Mouse (Mus musculus) urinary bladder, adult 2 months (tissue): ENCODE data around the gene Gpr39. TPM values are rescaled to one million over a fixed set of nuclear protein-coding genes. Genes with fewer than 3 reads are reported as not detected.
A peak's percentile ranks its signal among the peaks of the same experiment; 100 is the strongest.
"Not testable (repeated sequence)": the region's sequence is repeated elsewhere in the genome, so short reads cannot be mapped to it uniquely, and the experiment has no call there.

Experiments used
- DNase-seq: peaks from one replicate; pipeline ENCODE4 v3.0.0; 2022; ENCODE audit warnings: low spot score
- polyA plus RNA-seq: library from polyadenylated mRNA; depleted of rRNA; stranded (reverse); fragments of >200 nt; gene quantifications from 2 replicates; pipeline ENCODE4 v1.2.3, GENCODE M21; 2012; rRNA removed

Gpr39 gene
- polyA plus RNA-seq = 28.4 and 35.9 TPM in 2 replicates

DNA sequence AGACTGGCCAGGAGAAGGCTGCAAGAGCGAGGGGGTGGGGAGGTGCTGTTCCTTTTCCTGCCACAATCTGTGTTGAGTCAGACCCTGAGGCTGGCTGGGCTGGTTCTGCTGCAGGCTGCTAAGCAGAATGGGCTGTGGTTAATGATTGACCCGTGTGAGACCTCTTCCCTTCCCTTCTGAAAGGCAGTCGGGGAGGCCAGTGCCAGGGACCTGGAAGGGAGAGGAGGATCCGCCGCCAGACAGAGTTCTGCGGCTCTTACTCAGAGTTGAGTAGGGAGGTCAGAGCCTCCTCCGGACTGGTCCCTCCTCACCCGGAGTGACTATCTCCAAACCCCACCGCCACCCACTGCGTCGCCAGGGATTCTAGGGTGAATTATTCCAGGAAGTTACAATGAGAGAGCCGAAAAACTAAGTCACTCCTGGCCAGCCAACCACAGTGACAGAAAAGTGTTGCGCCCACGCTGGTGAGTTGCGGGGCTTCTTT lies at the start of gene Gpr39:
Gpr39 (plus strand) TSS at position 206 of the 484 bp plus-strand sequence.
- peak; percentile 64 for DNase-seq

DNA sequence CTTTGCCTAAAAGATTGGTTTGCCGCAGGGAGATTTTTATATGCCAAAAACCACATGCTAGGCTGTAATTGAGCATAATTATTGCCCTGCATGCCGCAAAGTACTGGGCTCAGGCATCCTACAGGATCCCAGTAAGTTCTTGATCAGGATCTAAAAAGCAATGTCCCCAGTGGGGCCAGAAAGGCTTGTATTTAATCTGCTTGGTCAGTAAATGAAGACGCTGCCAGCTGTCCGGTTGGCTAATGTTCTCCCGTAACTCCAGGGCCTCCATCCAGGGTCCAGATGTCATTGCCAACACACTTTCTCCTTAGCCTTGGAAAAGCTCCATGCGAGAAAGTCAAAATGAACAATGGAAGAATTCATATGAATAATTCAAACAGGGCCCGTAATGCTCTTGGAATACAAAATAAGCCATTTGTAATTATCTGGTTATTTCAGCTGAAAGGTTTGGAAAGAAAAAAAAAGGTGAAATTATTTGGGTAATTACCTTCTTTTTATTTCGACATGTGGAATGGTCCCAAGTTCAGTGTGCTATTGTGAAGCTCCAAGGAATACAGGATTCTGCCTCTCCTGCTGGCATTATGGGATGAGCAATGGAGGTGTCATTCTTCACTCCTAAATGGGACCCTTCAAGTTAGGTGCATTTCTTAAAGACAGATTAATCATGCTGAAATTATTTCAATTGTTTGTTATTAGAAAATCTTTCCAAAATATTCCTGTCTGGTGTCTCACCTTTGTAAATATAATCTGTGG lies 37.1 kb upstream of the Gpr39 start:
- no peak for DNase-seq

DNA sequence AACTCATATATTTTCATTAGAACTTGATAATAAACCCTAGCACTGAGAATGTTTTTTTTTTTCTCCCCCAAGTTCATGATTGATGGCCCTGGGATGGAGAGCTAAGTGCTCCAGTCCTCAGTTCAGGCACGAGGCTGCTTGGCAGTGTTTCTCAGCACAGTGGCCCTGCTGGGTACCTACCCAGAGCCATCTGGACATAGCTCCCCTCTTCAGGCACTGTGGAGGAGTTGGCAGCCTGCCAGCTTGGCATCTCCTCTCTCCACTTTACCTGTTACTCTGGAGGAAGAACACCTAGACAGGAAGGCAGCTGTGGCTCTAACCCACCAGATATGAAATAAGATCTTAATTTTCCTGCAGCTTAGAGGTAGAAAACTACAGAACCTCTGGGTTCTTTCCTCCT lies 33.2 kb upstream of the Gpr39 start:
- no peak for DNase-seq

DNA sequence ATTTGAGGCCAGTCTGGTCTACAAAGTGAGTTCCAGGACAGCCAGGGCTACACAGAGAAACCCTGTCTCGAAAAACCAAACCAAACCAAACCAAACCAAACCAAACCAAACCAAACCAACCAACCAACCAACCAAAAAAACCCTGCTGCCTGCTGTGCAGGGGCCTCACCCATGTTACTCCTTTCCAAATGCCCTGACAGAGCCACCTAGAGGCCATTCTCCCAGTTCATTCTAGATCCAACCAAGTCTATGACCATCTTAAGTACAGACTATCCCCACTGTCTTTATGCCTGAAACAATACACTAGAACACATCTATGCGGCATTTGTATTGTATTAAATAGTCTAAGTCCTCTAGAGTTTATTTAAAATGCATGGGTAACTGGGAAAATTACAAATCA lies 30.0 kb upstream of the Gpr39 start:
- not testable (repeated sequence) for DNase-seq

DNA sequence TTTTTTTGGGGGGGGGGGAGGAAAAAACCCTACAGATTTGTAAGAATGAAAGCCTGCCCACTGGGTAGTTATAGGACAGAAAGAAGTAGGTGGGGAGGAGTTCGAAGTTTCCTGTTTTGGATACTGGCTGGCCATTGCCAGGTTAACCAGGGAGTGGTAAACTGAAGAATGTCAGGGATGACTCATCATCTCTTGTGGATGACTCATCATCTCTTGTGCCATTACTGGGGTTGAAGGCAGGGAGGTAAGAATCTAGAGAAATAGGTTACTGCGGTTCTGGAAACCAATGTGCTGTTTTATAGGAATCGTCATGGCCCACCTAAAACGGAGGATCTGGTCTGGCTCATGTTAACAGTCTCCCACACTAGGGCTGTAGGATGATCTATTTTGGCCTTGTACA lies 28.8 kb upstream of the Gpr39 start:
- DNase-seq = no peak

DNA sequence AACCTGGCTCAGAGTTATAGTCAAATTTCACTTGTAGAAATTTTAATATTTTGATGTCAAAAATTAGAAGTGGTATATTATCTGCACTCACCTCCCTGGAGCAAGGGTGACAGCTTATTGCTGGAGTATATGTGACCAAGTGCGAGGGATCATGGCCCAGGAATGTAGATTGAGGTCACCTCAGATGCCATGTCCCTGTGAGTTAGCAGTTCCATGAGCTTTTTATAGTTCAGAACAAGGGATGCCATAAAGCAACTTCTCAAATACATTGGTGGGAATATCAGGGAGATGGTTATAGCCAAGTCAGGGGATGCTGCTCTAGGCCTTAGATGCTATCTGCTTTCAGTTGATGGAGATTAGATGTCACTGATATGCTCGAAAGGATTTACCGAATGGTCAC lies 27.7 kb upstream of the Gpr39 start:
- DNase-seq = no peak

DNA sequence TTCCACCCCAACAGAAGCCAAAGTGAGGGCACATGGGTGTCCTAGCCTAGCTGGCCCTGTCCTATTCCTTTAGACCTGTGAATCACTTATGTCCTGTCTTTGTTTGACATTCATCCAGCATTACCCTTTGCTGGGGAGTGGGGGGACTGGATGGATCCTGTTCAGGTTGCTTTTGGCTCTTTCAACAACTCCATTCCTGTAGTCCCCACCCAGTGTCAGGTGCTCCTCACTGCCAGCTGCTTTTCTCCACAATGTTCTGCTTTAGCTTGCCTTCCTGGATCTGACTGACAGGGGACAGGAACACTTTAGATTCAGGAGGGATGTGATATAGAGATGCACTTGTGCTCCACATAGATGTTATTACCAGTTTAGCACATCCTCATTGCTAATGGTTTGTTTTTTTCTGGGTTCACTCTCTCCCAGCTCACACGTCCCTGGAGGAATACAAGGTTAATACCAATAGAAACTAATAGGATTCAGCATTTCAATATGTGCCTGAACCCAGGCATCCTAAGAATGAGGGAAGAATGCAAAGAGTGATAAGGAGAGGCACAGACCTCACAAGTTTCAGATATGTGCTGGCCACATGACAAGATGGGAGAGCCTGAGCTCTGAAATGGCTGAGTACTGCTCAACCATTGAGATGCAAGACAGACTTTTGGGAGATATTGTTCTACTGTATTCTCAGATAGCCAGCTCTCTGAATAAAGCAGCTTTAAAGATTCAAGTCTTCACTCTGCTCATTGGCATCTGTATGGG lies 23.8 kb upstream of the Gpr39 start:
- DNase-seq = no peak

DNA sequence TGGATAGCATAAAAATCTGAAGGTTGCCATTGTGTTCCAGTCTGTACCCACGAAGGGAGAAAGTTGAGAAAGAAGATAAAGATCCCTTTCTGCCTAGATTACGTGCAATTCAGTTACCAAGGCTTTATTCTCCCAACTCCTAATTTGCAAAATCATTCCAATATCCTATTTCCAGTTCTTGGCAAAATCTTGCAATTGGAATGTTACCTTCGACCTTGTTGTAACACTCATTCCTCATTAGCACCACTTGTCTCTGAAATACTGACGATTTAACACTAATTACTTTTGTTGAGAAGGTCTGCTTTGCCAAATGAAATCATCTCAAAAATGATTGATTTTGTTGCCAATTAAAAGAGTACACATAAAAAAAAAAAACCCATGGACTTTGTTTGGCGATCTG lies 19.4 kb upstream of the Gpr39 start:
- DNase-seq = no peak

DNA sequence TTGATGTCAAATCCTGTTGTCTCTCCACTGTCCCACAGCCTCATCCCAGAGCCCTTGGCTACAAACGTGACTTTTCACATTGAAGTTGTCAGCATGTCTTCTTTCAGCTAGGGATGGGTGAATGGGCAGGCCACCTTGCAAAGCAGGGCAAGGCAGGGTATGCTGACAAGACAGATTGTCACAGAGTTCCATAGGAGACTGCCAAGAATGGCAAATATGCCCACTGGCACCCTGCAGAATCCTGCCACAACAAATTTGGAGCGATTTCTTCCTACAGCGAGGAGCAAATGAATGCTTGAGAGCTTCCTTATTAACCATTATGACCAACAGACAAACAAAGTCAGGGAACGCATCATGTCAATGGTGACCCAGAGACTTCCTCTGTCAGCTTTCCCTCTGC lies 16.6 kb upstream of the Gpr39 start:
- no peak for DNase-seq

DNA sequence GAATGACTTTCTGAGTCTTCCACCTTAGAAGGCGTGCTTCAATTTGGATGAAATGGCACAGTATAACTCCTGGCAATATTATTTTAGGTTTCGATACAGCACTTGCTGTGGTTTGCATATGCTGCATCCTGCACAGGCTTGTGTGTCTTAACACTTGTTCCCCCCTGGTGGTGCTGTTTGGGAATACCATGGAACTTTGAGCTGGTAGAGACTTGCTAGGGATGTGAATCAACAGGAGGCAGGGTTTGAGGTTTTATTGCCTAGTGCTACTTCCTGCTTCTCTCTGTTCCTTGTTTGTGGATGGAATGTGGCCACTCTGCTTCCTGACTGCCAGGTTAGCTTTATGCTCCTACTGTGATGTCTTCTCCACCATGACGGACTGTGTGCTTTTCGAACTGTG lies 15.9 kb upstream of the Gpr39 start:
- DNase-seq = no peak

DNA sequence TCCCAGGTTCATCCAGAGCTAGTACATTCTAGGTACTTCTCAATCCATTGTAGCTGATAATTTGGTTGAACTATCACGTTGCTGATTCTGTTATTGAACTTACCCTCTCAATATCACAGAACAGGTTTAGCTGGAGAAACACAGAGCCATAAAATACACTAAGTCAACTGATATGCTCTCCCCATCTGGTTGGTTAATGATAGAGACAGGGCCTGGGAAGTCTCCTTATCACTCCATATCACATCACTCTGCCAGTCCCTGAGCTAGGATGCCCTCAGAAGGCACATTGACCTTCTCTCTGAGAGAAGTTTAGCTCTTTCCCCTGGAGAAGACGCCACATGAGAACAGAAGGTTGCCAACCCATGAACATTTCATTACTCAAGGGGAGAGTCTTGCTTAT lies 14.7 kb upstream of the Gpr39 start:
- no peak for DNase-seq

DNA sequence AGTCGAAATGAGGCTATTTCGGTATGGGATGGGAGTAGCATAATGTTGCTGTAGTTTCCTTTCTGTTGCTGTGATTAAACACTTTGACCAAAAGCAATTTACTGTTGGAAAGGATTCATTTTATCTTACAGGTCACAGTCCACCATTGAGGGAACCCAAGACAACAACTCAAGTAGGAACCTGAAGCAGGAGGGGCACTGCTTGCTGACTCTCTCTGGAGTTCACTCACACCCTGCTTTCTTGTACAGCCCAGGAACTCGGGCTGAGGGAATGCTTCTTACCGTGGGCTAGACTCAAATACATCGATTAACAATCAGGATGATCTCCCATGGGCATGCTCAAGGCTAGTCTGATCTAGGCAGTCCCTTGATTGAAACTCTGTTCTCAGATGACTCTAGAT lies 14.1 kb upstream of the Gpr39 start:
- no peak for DNase-seq

DNA sequence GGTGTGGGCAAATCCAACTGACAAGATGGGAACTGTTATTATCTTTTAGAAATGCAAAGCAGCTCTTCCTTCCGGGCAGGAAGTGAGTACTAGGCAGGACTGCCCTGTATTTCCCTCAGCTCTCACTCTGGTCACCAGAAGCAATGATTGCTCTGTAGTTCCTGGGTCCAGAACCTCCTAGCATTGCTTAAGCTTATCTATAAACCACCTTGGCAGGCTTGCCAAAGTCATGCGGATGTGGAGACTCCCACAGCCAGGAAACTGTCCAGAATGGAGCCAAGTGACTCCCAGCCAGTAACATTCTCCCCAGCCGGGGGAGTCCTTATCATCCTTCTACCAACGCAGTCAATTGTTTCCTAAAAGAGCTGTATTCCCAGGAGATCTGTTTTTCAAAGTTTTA lies 13.7 kb upstream of the Gpr39 start:
- DNase-seq = no peak

DNA sequence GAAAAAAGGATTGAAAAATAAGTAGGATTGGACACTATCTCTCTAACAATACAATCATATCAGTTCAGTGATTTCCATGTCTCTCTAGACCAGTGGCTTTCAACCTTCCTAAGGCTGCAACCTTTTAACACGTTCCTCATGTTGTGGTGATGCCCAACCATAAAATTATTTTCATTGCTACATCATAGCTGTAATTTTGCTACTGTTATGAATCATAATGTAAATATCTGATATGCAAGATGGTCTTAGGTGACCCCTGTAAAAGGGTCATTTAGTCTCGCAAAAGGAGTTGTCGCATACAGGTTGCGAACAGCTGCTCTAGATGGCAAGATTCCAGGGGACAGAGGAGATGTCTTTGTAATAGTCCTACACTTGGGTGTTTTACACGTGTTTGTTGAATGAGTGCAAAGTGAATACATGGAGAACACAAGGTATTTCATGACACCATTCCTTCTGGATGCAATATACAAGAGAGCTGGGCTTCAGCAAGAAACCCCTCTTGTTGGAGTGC lies 11.6 kb upstream of the Gpr39 start:
- DNase-seq = no peak

DNA sequence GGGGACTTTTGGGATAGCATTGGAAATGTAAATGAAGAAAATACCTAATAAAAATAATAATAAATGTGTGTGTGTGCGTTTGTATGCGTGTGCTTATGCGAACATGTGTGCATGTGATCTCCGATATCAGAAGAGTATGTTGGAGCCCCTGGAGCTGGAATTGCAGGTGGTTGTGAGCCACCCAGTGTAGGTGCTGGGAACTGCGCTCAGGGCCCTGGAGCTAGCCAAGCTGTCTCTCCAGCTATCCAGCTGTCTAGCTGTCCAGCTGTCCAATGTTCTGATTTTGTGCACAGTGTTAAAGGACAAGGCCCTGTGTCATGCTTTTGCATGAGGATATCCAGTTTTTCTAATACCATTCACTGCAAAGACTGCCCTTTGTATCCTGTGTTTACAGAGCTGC lies 7.8 kb upstream of the Gpr39 start:
- DNase-seq = no peak

DNA sequence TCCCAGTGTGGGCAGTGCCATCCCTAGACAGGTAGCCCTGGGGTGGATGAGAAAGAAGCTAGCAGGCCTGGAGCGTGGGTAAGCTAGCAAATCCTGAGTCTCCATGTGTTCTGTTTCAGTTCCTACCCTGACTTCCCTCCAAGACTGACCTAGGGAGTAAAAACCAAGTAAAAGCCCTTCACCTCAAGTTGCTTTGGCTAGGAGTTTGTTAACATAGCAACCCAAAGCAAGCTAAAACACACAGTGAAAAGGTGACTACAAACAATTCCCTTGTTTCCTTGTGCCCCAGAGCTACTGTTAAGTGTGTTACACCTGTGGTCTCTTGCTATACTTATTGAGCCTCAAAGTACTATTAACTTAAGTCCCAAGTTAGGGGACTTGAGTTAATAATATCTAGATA lies 1.6 kb upstream of the Gpr39 start:
- no peak for DNase-seq

DNA sequence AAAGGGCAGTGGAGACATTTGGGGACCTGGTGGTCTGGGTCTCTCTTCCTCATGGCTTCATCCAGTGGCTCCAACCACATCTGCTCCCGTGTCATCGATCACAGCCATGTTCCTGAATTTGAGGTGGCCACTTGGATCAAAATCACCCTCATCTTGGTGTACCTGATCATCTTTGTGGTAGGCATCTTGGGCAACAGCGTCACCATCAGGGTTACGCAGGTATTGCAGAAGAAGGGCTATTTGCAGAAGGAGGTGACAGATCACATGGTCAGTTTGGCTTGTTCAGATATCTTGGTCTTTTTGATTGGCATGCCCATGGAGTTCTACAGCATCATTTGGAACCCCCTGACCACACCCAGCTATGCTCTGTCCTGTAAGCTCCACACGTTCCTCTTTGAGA lies 491 bp downstream of the Gpr39 start:
- DNase-seq = peak; percentile 61

DNA sequence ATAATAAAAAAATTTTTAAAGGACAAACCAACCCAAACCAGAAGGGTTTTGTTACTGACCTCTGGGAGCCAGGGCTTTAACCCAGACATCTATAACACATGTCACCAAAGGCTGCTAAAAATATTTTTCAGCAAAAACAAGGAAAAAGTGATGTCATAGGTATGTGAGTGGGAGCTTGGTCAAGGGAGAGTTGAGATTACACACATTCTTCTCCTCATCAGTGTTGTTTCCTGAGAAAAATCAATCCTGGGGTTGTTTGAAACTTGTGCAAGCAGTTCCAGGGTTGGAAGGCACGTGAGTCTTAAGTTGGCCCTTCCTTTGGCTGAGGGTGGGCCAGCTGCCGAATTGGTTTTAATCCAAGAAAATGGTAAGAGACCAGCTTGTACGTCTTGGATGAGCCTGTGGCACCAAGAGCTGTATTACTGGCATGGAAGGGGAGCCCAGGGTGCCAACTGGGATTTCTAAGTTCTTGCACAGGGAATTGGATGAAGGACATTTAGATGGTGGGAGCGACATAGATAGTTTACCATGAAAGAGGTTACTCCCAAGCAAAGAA lies 2.8 kb downstream of the Gpr39 start:
- no peak for DNase-seq

DNA sequence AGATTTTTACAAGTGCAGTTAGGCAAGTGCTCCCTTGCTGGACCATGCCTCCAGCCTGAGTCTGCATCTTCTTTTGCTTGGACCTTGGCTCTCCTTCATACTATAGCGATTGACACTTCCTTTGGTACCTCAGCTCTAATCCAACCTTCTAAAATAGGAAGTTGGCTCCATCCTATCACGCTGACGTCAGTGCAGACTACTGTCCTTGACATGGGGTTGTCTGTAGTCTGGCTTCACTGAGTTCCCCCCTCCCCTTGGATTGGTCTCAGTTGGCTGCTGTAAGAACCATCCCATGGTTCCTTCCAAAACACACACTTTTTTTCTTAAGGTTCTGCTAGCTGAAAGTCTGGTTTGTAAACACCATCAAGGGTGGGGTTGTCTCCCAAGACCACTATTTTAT lies 7.6 kb downstream of the Gpr39 start:
- DNase-seq = no peak

DNA sequence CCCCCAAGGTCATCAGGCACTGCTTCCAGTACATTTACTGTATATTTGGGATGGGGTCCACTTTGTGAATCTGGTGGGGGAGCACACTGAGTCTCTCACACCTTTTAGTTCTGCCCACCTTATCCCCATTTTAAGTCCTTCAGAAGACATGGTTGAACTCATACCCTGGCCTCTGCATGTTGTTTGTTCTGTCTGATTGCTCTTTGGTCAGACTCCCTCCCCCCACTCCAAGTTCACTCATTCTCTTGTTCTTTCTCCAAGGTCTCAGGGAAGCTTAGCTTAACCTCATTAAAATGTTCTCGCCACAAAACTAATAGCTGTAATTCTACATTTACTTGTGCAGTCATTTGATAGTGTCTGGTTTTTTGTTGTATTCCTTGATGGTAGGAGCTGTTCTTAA lies 8.5 kb downstream of the Gpr39 start:
- no peak for DNase-seq

DNA sequence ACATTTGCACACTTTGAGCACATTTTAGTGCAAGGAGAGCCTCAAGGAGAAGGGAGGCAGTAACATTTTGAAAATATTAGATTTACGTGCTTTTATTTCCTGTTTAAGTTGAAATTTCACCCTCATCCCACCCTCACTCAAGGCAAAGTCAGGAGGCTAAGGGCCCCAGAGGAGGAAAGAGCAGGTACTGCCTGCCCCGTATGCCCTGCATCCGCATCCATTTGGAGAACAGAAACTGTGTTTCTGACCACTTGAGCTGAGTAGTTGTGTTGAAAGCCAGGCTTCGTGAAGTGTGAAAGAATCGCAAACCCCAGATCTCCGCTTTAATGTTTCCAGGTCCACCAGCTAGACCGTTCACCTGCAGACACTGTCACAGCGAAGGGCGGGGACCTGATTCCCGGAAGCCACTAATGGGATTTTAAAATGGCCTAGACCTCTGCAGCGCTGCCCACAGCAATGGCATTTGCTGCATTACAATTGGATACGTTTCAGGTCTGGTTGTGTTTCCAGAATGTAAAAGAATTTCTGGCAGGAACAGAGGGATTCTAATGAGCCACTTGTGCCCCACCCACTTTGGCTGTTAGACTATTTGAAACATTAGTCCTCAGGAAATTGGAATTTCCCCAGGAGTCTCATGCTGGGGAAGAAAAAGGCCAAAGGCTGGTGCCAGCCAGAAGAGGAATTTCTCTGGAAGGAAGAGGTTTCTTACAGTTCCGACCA lies 11.1 kb downstream of the Gpr39 start:
- DNase-seq = no peak

DNA sequence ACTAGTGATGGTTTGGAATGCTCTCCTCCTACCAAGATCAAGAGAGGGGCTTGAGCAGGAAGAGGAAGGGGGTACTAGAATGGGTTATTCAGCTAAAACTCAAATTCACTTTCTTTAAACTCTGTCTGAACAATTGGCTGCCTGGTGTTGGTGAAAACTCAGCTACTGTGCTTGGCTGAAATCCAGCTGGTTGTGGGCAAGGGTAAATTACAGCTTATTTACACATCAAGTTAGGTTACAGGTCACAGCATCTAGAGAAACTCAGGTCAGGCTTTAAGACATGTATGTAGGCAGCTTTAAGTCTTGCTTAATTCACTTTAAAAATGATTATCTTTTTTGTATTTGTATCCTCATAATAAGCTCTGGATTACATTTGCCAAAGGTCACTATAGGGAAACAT lies 16.7 kb downstream of the Gpr39 start:
- DNase-seq = no peak
